Mouse (Mus musculus) midbrain, postnatal 0 days (tissue): Measurements from ENCODE around the gene Krt7. TPM values are rescaled to one million over a fixed set of nuclear protein-coding genes. Genes with fewer than 3 reads are reported as not detected.

ENCODE experiments used
- ATAC-seq: fragments of 200-750 bp; cut with Nextera tagmentation; 2 replicates; pipeline ENCODE4 v1.8.0; 2017; ENCODE audit warnings: moderate number of reproducible peaks, mild to moderate bottlenecking, moderate TSS enrichment, moderate library complexity; ENCODE audit not compliant: low FRiP score
- DNase-seq: peaks from one replicate; pipeline ENCODE4 v3.0.0-alpha.2; 2015; ENCODE audit warnings: low spot score
- H3K27ac ChIP-seq: fragments of 300-500 bp; sonication (generic); 2 replicates; pipeline ENCODE4 v1.5.1; 2014; ENCODE audit warnings: low read depth, mild to moderate bottlenecking, low read length, mixed read lengths
- H3K27me3 ChIP-seq: fragments of 300-500 bp; sonication (generic); 2 replicates; pipeline ENCODE4 v1.6.1; 2014; ENCODE audit warnings: low read length, control low read depth, mixed read lengths; ENCODE audit not compliant: insufficient read depth
- H3K36me3 ChIP-seq: fragments of 300-500 bp; sonication (generic); 2 replicates; pipeline ENCODE4 v1.6.1; 2014; ENCODE audit warnings: low read length, control low read depth, mixed read lengths; ENCODE audit not compliant: insufficient read depth
- H3K4me1 ChIP-seq: fragments of 300-500 bp; sonication (generic); 2 replicates; pipeline ENCODE4 v1.6.1; 2014; ENCODE audit warnings: mild to moderate bottlenecking, control low read depth, antibody characterized with exemption, low read length, mixed read lengths; ENCODE audit not compliant: insufficient read depth
- H3K4me2 ChIP-seq: fragments of 300-500 bp; sonication (generic); 2 replicates; pipeline ENCODE4 v1.6.1; 2014; ENCODE audit warnings: low read depth, mild to moderate bottlenecking, low read length, mixed read lengths; ENCODE audit not compliant: poor library complexity, severe bottlenecking
- H3K4me3 ChIP-seq: fragments of 300-500 bp; sonication (generic); 2 replicates; pipeline ENCODE4 v1.5.1; 2014; ENCODE audit warnings: low read depth, mild to moderate bottlenecking, low read length, moderate library complexity
- H3K9ac ChIP-seq: fragments of 300-500 bp; sonication (generic); replicated peaks from 2 replicates; pipeline ENCODE4 v1.6.1; 2014; ENCODE audit warnings: mild to moderate bottlenecking, low read length, moderate library complexity, mixed read lengths; ENCODE audit not compliant: poor library complexity, severe bottlenecking
- H3K9me3 ChIP-seq: fragments of 300-500 bp; sonication (generic); 2 replicates; pipeline ENCODE4 v1.6.1; 2016; ENCODE audit warnings: low read length, control low read depth
- CTCF ChIP-seq: IDR thresholded peaks from 2 replicates; pipeline ENCODE4 v1.5.1; 2016; ENCODE audit warnings: antibody characterized with exemption, mild to moderate bottlenecking
- WGBS: fragments of 180-500 bp; shearing (Covaris S2); extraction: QIAGEN DNeasy Blood & Tissue Kit; methylation state at CpG from one replicate; pipeline ENCODE4 v1.1.7; 2014; 5-methylcytosine and 5-hydroxymethylcytosine counted together
- polyA plus RNA-seq: library from polyadenylated mRNA; unstranded; fragments of >200 nt; fragmentation: Nextera tagmentation; extraction: Ambion mirVana; gene quantifications from 2 replicates; pipeline ENCODE4 v1.2.1, GENCODE M21; 2015
- total RNA-seq: library from RNA; depleted of rRNA; stranded (reverse); fragments of >200 nt; gene quantifications from 2 replicates; pipeline ENCODE4 v1.2.3, GENCODE M21; 2014; rRNA removed

The Krt7 gene
- total RNA-seq = 0.49 and 0.52 TPM in 2 replicates
- 0.20 and 0.82 TPM in 2 replicates for polyA plus RNA-seq

DNA sequence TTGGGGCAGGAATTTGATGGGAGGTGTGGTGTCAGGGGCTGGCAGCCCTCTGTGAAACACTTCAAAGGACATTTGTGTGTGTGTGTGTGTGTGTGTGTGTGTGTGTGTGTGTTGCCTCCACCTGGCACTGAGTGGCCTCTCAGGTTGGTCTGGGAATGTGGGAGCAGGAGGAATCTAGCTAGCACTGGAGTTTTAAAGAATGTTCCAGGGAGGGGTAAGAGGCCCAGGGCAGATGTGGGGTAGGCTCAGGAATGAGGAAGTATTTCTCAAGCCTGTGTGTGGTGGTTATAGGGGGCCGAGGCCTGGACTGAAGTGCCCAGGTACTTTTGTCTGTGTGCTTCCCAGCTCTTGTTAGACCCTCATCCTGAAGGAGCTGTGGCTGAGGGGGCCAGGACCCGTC is at the start of gene Krt7:
Gene Krt7, plus strand, starts transcription at position 269 of the 400 bp plus-strand sequence.
- no peak within 1 kb of the TSS for H3K4me2 ChIP-seq
- no peak within 1 kb of the TSS for H3K9ac ChIP-seq
- H3K27me3 ChIP-seq = peaks cover 10% of the 10 kb centered on the region
- H3K36me3 ChIP-seq = no peaks in the 10 kb centered on the region
- no peaks in the 10 kb centered on the region for H3K4me1 ChIP-seq
- no peak for TF ChIP-seq CTCF
- no peaks in the 10 kb centered on the region for H3K9me3 ChIP-seq
- no peak within 1 kb of the TSS for H3K27ac ChIP-seq
- 64% methylated on average over 2 of the region's 2 CpGs for WGBS
- DNase-seq (no peak), ATAC-seq (no peak)
- no peak within 1 kb of the TSS for H3K4me3 ChIP-seq

- no peaks in the 10 kb centered on the region for H3K9me3 ChIP-seq
- ATAC-seq (no peak), DNase-seq (no peak)
- 71% methylated on average over 4 of the region's 4 CpGs for WGBS
- H3K4me3 ChIP-seq = no peak overlapping the region
- no peaks in the 10 kb centered on the region for H3K27me3 ChIP-seq
- H3K27ac ChIP-seq = no peak overlapping the region
- no peaks in the 10 kb centered on the region for H3K36me3 ChIP-seq
- H3K4me1 ChIP-seq = no peaks in the 10 kb centered on the region
- TF ChIP-seq CTCF = no peak
- H3K9ac ChIP-seq = no peak overlapping the region
- H3K4me2 ChIP-seq = no peak overlapping the region
Observed at GRCm38 (mm10) chr15:101362393-101363010, 48.3 kb upstream of the Krt7 start.

GRCm38 (mm10) chr15:101363933-101364332 is 46.9 kb upstream of the Krt7 start:
- WGBS = 85% methylated on average over 6 of the region's 6 CpGs
- H3K4me1 ChIP-seq = no peaks in the 10 kb centered on the region
- no peak for ATAC-seq

GRCm38 (mm10) chr15:101364425-101364824 is 46.4 kb upstream of the Krt7 start:
- no peaks in the 10 kb centered on the region for H3K4me1 ChIP-seq
- DNase-seq = no peak
- H3K27ac ChIP-seq = no peak overlapping the region
- H3K9ac ChIP-seq = no peak overlapping the region
- no peak for TF ChIP-seq CTCF
- ATAC-seq = no peak
- WGBS = 85% methylated on average over 6 of the region's 6 CpGs
- no peak overlapping the region for H3K4me2 ChIP-seq
- H3K27me3 ChIP-seq = no peaks in the 10 kb centered on the region
- H3K4me3 ChIP-seq = no peak overlapping the region
- H3K36me3 ChIP-seq = no peaks in the 10 kb centered on the region
- H3K9me3 ChIP-seq = no peaks in the 10 kb centered on the region

More at GRCm38 (mm10) chr15:101363933-101364332, 46.9 kb upstream of the Krt7 start:
- H3K36me3 ChIP-seq = no peaks in the 10 kb centered on the region
- H3K9ac ChIP-seq = no peak overlapping the region
- no peaks in the 10 kb centered on the region for H3K9me3 ChIP-seq
- H3K27me3 ChIP-seq = no peaks in the 10 kb centered on the region
- H3K27ac ChIP-seq = no peak overlapping the region
- TF ChIP-seq CTCF = no peak
- H3K4me3 ChIP-seq = no peak overlapping the region
- DNase-seq = no peak
- no peak overlapping the region for H3K4me2 ChIP-seq

GRCm38 (mm10) chr15:101364891-101365671 is 45.8 kb upstream of the Krt7 start:
- 69% methylated on average over 7 of the region's 7 CpGs for WGBS

GRCm38 (mm10) chr15:101365721-101366120 is 45.1 kb upstream of the Krt7 start:
- Histone ChIP-seq H3K9me3 (no peaks in the 10 kb centered on the region), H3K4me3 (no peak overlapping the region), H3K27me3 (no peaks in the 10 kb centered on the region), H3K27ac (no peak overlapping the region), H3K36me3 (no peaks in the 10 kb centered on the region), H3K4me2 (no peak overlapping the region), H3K9ac (no peak overlapping the region), H3K4me1 (no peaks in the 10 kb centered on the region)
- 78% methylated on average over 4 of the region's 4 CpGs for WGBS
- DNase-seq = no peak
- no peak for TF ChIP-seq CTCF
- no peak for ATAC-seq

More at GRCm38 (mm10) chr15:101364891-101365671, 45.8 kb upstream of the Krt7 start:
- H3K9ac ChIP-seq = no peak overlapping the region
- no peak overlapping the region for H3K4me3 ChIP-seq
- H3K4me1 ChIP-seq = no peaks in the 10 kb centered on the region
- TF ChIP-seq CTCF = no peak
- H3K4me2 ChIP-seq = no peak overlapping the region
- H3K27ac ChIP-seq = no peak overlapping the region
- no peak for DNase-seq
- H3K27me3 ChIP-seq = no peaks in the 10 kb centered on the region
- no peaks in the 10 kb centered on the region for H3K9me3 ChIP-seq
- H3K36me3 ChIP-seq = no peaks in the 10 kb centered on the region
- ATAC-seq = no peak
